12 mouse cellular contexts compared by ENCODE assay signal in the genomic region with DNA sequence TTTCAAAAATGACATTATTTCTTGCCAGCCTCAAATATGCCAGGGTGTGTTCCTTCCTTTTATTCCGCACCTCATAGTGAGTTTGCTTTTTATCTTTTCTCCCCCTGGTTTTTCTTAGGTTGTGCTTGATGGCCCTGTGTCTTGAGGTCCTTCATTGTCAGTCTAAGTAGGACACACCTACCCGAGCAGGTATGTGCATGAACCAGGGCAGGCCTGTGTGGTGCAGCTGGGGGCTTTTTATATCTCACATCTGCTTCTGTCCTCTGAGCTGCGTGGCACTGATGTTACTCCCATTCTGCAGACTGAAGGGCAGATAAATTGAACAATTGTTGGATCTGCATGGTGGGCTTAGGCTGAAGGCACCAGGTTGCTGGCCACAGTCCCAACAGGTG.
DNase-seq lines count a peak whose midpoint lies in the region; ATAC-seq and TF ChIP-seq lines count a peak whose summit lies in the region.
"Had no signal": no experiment of that assay in that cellular context is flagged by ENCODE, and none has a peak within 500 bp of the region (broad histone marks: within the 10 kb centered on the region; RNA-seq: fewer than 3 reads in every experiment).

No protein-coding gene starts in this region.

- H3K27ac ChIP-seq in MEL (ENCODE audit: control insufficient read depth, low read depth, low read length), result peak overlapping the region; percentile 52
- H3K27ac ChIP-seq in forebrain, embryonic 12.5 days, result peak overlapping the region; percentile 89
- H3K27ac ChIP-seq in hindbrain, embryonic 14.5 days, result peak overlapping the region; percentile 78
- H3K27ac ChIP-seq in midbrain, embryonic 16.5 days (ENCODE audit: low read length), result peak overlapping the region; percentile 75
- H3K27ac ChIP-seq: liver, embryonic 12.5 days had no signal

- H3K4me1 ChIP-seq in MEL (ENCODE audit: control insufficient read depth in 1 of 2, insufficient read depth in 2 of 2, low read length in 2 of 2), result peaks cover 2 to 16% of the 10 kb centered on the region in 2 experiments; a peak in 3 of 4 replicates
- H3K4me1 ChIP-seq in forebrain, embryonic 12.5 days, result peaks cover 10% of the 10 kb centered on the region
- peaks cover 5% of the 10 kb centered on the region; the same call in 1 of the 2 replicates for H3K4me1 ChIP-seq in hindbrain, embryonic 14.5 days (replicated peaks; ENCODE audit: control insufficient read depth, insufficient read depth, low read length)
- peaks cover 10% of the 10 kb centered on the region for H3K4me1 ChIP-seq in midbrain, embryonic 16.5 days (ENCODE audit: control insufficient read depth, insufficient read depth, low read length)
- H3K4me1 ChIP-seq: liver, embryonic 12.5 days had no signal

- H3K9ac ChIP-seq in MEL (ENCODE audit: control insufficient read depth, low read depth, low read length, poor library complexity, severe bottlenecking), result no peak overlapping the region
- no peak overlapping the region for H3K9ac ChIP-seq in forebrain, embryonic 12.5 days
- H3K9ac ChIP-seq in hindbrain, embryonic 14.5 days, result no peak overlapping the region
- peak overlapping the region; percentile 38; the same call in 1 of the 2 replicates for H3K9ac ChIP-seq in midbrain, embryonic 16.5 days (ENCODE audit: low read depth, low read length)
- H3K9ac ChIP-seq: liver, embryonic 12.5 days had no signal

- H3K27me3 ChIP-seq in MEL (ENCODE audit: control insufficient read depth in 1 of 2, insufficient read depth in 2 of 2, low read length in 2 of 2), result no peaks in the 10 kb centered on the region
- no peaks in the 10 kb centered on the region for H3K27me3 ChIP-seq in forebrain, embryonic 12.5 days
- no peaks in the 10 kb centered on the region for H3K27me3 ChIP-seq in hindbrain, embryonic 14.5 days (ENCODE audit: control insufficient read depth, insufficient read depth, low read length)
- H3K27me3 ChIP-seq in midbrain, embryonic 16.5 days (ENCODE audit: control insufficient read depth, insufficient read depth, low read depth, low read length), result no peaks in the 10 kb centered on the region
- H3K27me3 ChIP-seq: liver, embryonic 12.5 days had no signal

- peak overlapping the region; percentile 35 to 44 for H3K4me3 ChIP-seq in MEL (ENCODE audit: control insufficient read depth in 1 of 2, insufficient read depth in 1 of 2, low read depth in 2 of 2, low read length in 2 of 2)
- no peak overlapping the region for H3K4me3 ChIP-seq in forebrain, embryonic 12.5 days (replicated peaks)
- H3K4me3 ChIP-seq in hindbrain, embryonic 14.5 days (replicated peaks; ENCODE audit: low read length), result no peak overlapping the region
- no peak overlapping the region for H3K4me3 ChIP-seq in midbrain, embryonic 16.5 days (ENCODE audit: low read depth, low read length)
- H3K4me3 ChIP-seq: liver, embryonic 12.5 days had no signal

- no peak for TF ChIP-seq POLR2A in MEL (IDR thresholded peaks at IDR 0.05; ENCODE audit: control insufficient read depth in 1 of 2, insufficient read depth in 1 of 2, low read depth in 1 of 2, low read length in 2 of 2, poor library complexity in 1 of 2)

- H3K9me3 ChIP-seq in MEL (replicated peaks; ENCODE audit: insufficient read depth, low read length), result no peaks in the 10 kb centered on the region
- H3K9me3 ChIP-seq in forebrain, embryonic 12.5 days, result no peaks in the 10 kb centered on the region
- no peaks in the 10 kb centered on the region for H3K9me3 ChIP-seq in hindbrain, embryonic 14.5 days (ENCODE audit: control insufficient read depth, low read length)
- no peaks in the 10 kb centered on the region for H3K9me3 ChIP-seq in midbrain, embryonic 16.5 days (replicated peaks; ENCODE audit: control insufficient read depth, low read length, poor library complexity, severe bottlenecking)
- H3K9me3 ChIP-seq: G1E; liver, embryonic 12.5 days had no signal

- no peaks in the 10 kb centered on the region for H3K79me2 ChIP-seq in MEL (ENCODE audit: control insufficient read depth, insufficient read depth, low read length, poor library complexity)

- intact Hi-C loops in left cerebral cortex, postnatal 4 days (cut with DNase I), result no loop called here

- WGBS in forebrain, embryonic 12.5 days, result 43% methylated on average over 3 of the region's 3 CpGs
- 44% methylated on average over 3 of the region's 3 CpGs for WGBS in hindbrain, embryonic 14.5 days
- 49% methylated on average over 3 of the region's 3 CpGs for WGBS in midbrain, embryonic 16.5 days

- TF ChIP-seq EP300 in MEL (IDR thresholded peaks at IDR 0.05; ENCODE audit: low read depth in 1 of 2, low read length in 2 of 2), result no peak; a peak in 1 of 4 replicates

- TF ChIP-seq RAD21 in MEL (IDR thresholded peaks at IDR 0.05; ENCODE audit: low read depth, low read length), result no peak

- DNase-seq in MEL (ENCODE audit: low read depth, low spot score), result no peak
- no peak for DNase-seq in hindbrain, embryonic 14.5 days (ENCODE audit: low spot score)
- DNase-seq in left cerebral cortex, postnatal 4 days, result no peak
- no peak for DNase-seq in lung, postnatal 25 days (ENCODE audit: low spot score)
- no peak for DNase-seq in frontal cortex, postnatal 36 days (ENCODE audit: low spot score in 2 of 2)
- DNase-seq: adrenal gland, postnatal 14 days; gastrocnemius, postnatal 36 days; thymus, postnatal 14 days had no signal

- peak; percentile 48; the same call in 1 of the 2 replicates for ATAC-seq in forebrain, embryonic 12.5 days (ENCODE audit: low FRiP score)
- peak; percentile 64; the same call in 1 of the 2 replicates for ATAC-seq in hindbrain, embryonic 14.5 days (ENCODE audit: low FRiP score)
- ATAC-seq in midbrain, embryonic 16.5 days, result peak; percentile 65
- ATAC-seq: liver, embryonic 12.5 days had no signal

- peak overlapping the region; percentile 36 for H3K4me2 ChIP-seq in forebrain, embryonic 12.5 days
- peak overlapping the region; percentile 24 for H3K4me2 ChIP-seq in hindbrain, embryonic 14.5 days (replicated peaks)
- H3K4me2 ChIP-seq in midbrain, embryonic 16.5 days (ENCODE audit: low read length), result peak overlapping the region; percentile 39
- H3K4me2 ChIP-seq: liver, embryonic 12.5 days had no signal

- peaks cover 0 to 15% of the 10 kb centered on the region in 2 experiments; a peak in 2 of 4 replicates for H3K36me3 ChIP-seq in MEL (ENCODE audit: control insufficient read depth in 1 of 2, insufficient read depth in 2 of 2, low read length in 2 of 2)
- no peaks in the 10 kb centered on the region for H3K36me3 ChIP-seq in forebrain, embryonic 12.5 days (replicated peaks)
- no peaks in the 10 kb centered on the region for H3K36me3 ChIP-seq in hindbrain, embryonic 14.5 days (replicated peaks; ENCODE audit: control insufficient read depth, insufficient read depth)
- no peaks in the 10 kb centered on the region for H3K36me3 ChIP-seq in midbrain, embryonic 16.5 days (ENCODE audit: control insufficient read depth, insufficient read depth, low read length)
- H3K36me3 ChIP-seq: G1E; liver, embryonic 12.5 days had no signal

- TF ChIP-seq CTCF in MEL (IDR thresholded peaks at IDR 0.05 in 2 of 3, conservative IDR thresholded peaks at IDR 0.05 in 1 of 3; ENCODE audit: control insufficient read depth in 1 of 3, insufficient read depth in 1 of 3, low read depth in 2 of 3, low read length in 3 of 3, poor library complexity in 1 of 3, severe bottlenecking in 1 of 3), result no peak

TF ChIP-seq in MEL, 35 proteins besides CTCF, POLR2A, EP300 and RAD21:
- TF ChIP-seq MXI1 (IDR thresholded peaks at IDR 0.05; ENCODE audit: low read depth, low read length) (no peak), SMC3 (IDR thresholded peaks at IDR 0.05; ENCODE audit: low read depth, low read length) (no peak), TCF12 (IDR thresholded peaks at IDR 0.05; ENCODE audit: low read depth, low read length) (no peak), HCFC1 (IDR thresholded peaks at IDR 0.05; ENCODE audit: low read depth, low read length) (no peak), POLR2AphosphoS5 (IDR thresholded peaks at IDR 0.05; ENCODE audit: borderline replicate concordance, low read depth, low read length) (no peak), ZKSCAN1 (IDR thresholded peaks at IDR 0.05; ENCODE audit: low read depth, low read length) (no peak), USF1 (IDR thresholded peaks at IDR 0.05; ENCODE audit: low read depth, low read length) (no peak), KAT2A (conservative IDR thresholded peaks at IDR 0.05; ENCODE audit: low read depth, low read length) (no peak), TBP (IDR thresholded peaks at IDR 0.05; ENCODE audit: low read depth, low read length) (no peak)

Comparison
In these comparisons a context has a peak if more than half of its experiments do, and no peak if none do; other contexts are left out.
1. H3K4me3 ChIP-seq: peak in MEL (2 of 2); none in forebrain, embryonic 12.5 days (single experiment), hindbrain, embryonic 14.5 days (single experiment) and midbrain, embryonic 16.5 days (single experiment).
2. Peak in every context shown above with its lines, with median percentiles within 50 percentile points of each other: H3K27ac ChIP-seq, ATAC-seq and H3K4me2 ChIP-seq.